Mouse (Mus musculus): ENCODE measurements around the gene Tnfrsf19. TPM values are rescaled to one million over a fixed set of nuclear protein-coding genes. Genes with fewer than 3 reads are reported as not detected.

The Tnfrsf19 gene
- total and polyA plus RNA-seq, 3 experiments, result 0.44 TPM; not detected in 2

- Histone ChIP-seq H3K9me3 (replicated peaks) (no peaks in the 10 kb centered on the region), H3K4me3 (ENCODE audit: low read depth, low read length) (no peak overlapping the region), H3K36me3 (replicated peaks) (no peaks in the 10 kb centered on the region), H3K27me3 (ENCODE audit: insufficient read depth, low read length) (peaks cover 20% of the 10 kb centered on the region), H3K4me1 (ENCODE audit: insufficient read depth, low read depth, low read length) (no peaks in the 10 kb centered on the region)
- TF ChIP-seq GATA2 (IDR thresholded peaks at IDR 0.05; ENCODE audit: borderline replicate concordance, low read depth, low read length) (no peak), CTCF (IDR thresholded peaks at IDR 0.05; ENCODE audit: low read depth, low read length) (no peak), POLR2AphosphoS5 (IDR thresholded peaks at IDR 0.05; ENCODE audit: insufficient replicate concordance, low read depth, low read length) (no peak), TAL1 (conservative IDR thresholded peaks at IDR 0.05; ENCODE audit: low read depth, low read length) (no peak), GATA1 (IDR thresholded peaks at IDR 0.05; ENCODE audit: borderline replicate concordance, low read length) (no peak)
- DNase-seq (ENCODE audit: low spot score) (no peak), ATAC-seq (ENCODE audit: extremely low read depth, insufficient number of reproducible peaks, low FRiP score, poor library complexity, severe bottlenecking) (no peak)
Observed at GRCm38 (mm10) chr14:61014544-61014943, 31.7 kb downstream of the Tnfrsf19 start.

- peaks cover 18% of the 10 kb centered on the region for H3K27me3 ChIP-seq (ENCODE audit: insufficient read depth, low read length)
- no peaks in the 10 kb centered on the region for H3K36me3 ChIP-seq (replicated peaks)
- no peaks in the 10 kb centered on the region for H3K4me1 ChIP-seq (ENCODE audit: insufficient read depth, low read depth, low read length)
- no peak overlapping the region for H3K4me3 ChIP-seq (ENCODE audit: low read depth, low read length)
- DNase-seq (ENCODE audit: low spot score), result no peak
- H3K9me3 ChIP-seq (replicated peaks), result no peaks in the 10 kb centered on the region
- no peak for ATAC-seq (ENCODE audit: extremely low read depth, insufficient number of reproducible peaks, low FRiP score, poor library complexity, severe bottlenecking)
- no peak for TF ChIP-seq CTCF (IDR thresholded peaks at IDR 0.05; ENCODE audit: low read depth, low read length)
- no peak for TF ChIP-seq TAL1 (conservative IDR thresholded peaks at IDR 0.05; ENCODE audit: low read depth, low read length)
- no peak for TF ChIP-seq GATA1 (IDR thresholded peaks at IDR 0.05; ENCODE audit: borderline replicate concordance, low read length)
Observed at GRCm38 (mm10) chr14:61012397-61012931, 33.8 kb downstream of the Tnfrsf19 start.

- TF ChIP-seq CTCF (IDR thresholded peaks at IDR 0.05; ENCODE audit: low read depth, low read length) (no peak), GATA2 (IDR thresholded peaks at IDR 0.05; ENCODE audit: borderline replicate concordance, low read depth, low read length) (no peak), GATA1 (IDR thresholded peaks at IDR 0.05; ENCODE audit: borderline replicate concordance, low read length) (no peak), TAL1 (conservative IDR thresholded peaks at IDR 0.05; ENCODE audit: low read depth, low read length) (no peak), POLR2AphosphoS5 (IDR thresholded peaks at IDR 0.05; ENCODE audit: insufficient replicate concordance, low read depth, low read length) (no peak)
- Histone ChIP-seq H3K27me3 (ENCODE audit: insufficient read depth, low read length) (peaks cover 11% of the 10 kb centered on the region), H3K36me3 (replicated peaks) (no peaks in the 10 kb centered on the region), H3K4me1 (ENCODE audit: insufficient read depth, low read depth, low read length) (no peaks in the 10 kb centered on the region), H3K9me3 (replicated peaks) (no peaks in the 10 kb centered on the region), H3K4me3 (ENCODE audit: low read depth, low read length) (no peak overlapping the region)
- DNase-seq (ENCODE audit: low spot score) (no peak), ATAC-seq (ENCODE audit: extremely low read depth, insufficient number of reproducible peaks, low FRiP score, poor library complexity, severe bottlenecking) (no peak)
Observed at GRCm38 (mm10) chr14:61011621-61012174, 34.6 kb downstream of the Tnfrsf19 start.

- H3K36me3 ChIP-seq (replicated peaks), result no peaks in the 10 kb centered on the region
- TF ChIP-seq TAL1 (conservative IDR thresholded peaks at IDR 0.05; ENCODE audit: low read depth, low read length) (no peak), GATA1 (IDR thresholded peaks at IDR 0.05; ENCODE audit: borderline replicate concordance, low read length) (no peak), CTCF (IDR thresholded peaks at IDR 0.05; ENCODE audit: low read depth, low read length) (no peak), POLR2AphosphoS5 (IDR thresholded peaks at IDR 0.05; ENCODE audit: insufficient replicate concordance, low read depth, low read length) (no peak), GATA2 (IDR thresholded peaks at IDR 0.05; ENCODE audit: borderline replicate concordance, low read depth, low read length) (no peak)
Observed at GRCm38 (mm10) chr14:61005127-61005837, 41.0 kb downstream of the Tnfrsf19 start.

GRCm38 (mm10) chr14:61003676-61004075 lies 42.6 kb downstream of the Tnfrsf19 start:
- Histone ChIP-seq H3K27me3 (ENCODE audit: insufficient read depth, low read length) (no peaks in the 10 kb centered on the region; the same call in 1 of the 2 replicates), H3K4me3 (ENCODE audit: low read depth, low read length) (no peak overlapping the region), H3K36me3 (replicated peaks) (no peaks in the 10 kb centered on the region), H3K9me3 (replicated peaks) (no peaks in the 10 kb centered on the region), H3K4me1 (ENCODE audit: insufficient read depth, low read depth, low read length) (no peaks in the 10 kb centered on the region)
- DNase-seq (ENCODE audit: low spot score) (no peak), ATAC-seq (ENCODE audit: extremely low read depth, insufficient number of reproducible peaks, low FRiP score, poor library complexity, severe bottlenecking) (no peak)
- TF ChIP-seq TAL1 (conservative IDR thresholded peaks at IDR 0.05; ENCODE audit: low read depth, low read length) (no peak), CTCF (IDR thresholded peaks at IDR 0.05; ENCODE audit: low read depth, low read length) (no peak), GATA2 (IDR thresholded peaks at IDR 0.05; ENCODE audit: borderline replicate concordance, low read depth, low read length) (no peak), POLR2AphosphoS5 (IDR thresholded peaks at IDR 0.05; ENCODE audit: insufficient replicate concordance, low read depth, low read length) (no peak), GATA1 (IDR thresholded peaks at IDR 0.05; ENCODE audit: borderline replicate concordance, low read length) (no peak)

More at GRCm38 (mm10) chr14:61005127-61005837, 41.0 kb downstream of the Tnfrsf19 start:
- DNase-seq (ENCODE audit: low spot score) (no peak), ATAC-seq (ENCODE audit: extremely low read depth, insufficient number of reproducible peaks, low FRiP score, poor library complexity, severe bottlenecking) (no peak)
- no peaks in the 10 kb centered on the region for H3K4me1 ChIP-seq (ENCODE audit: insufficient read depth, low read depth, low read length)
- H3K9me3 ChIP-seq (replicated peaks), result no peaks in the 10 kb centered on the region
- H3K4me3 ChIP-seq (ENCODE audit: low read depth, low read length), result no peak overlapping the region
- no peaks in the 10 kb centered on the region; the same call in 1 of the 2 replicates for H3K27me3 ChIP-seq (ENCODE audit: insufficient read depth, low read length)

GRCm38 (mm10) chr14:61000072-61000471 lies 46.2 kb downstream of the Tnfrsf19 start:
- TF ChIP-seq POLR2AphosphoS5 (IDR thresholded peaks at IDR 0.05; ENCODE audit: insufficient replicate concordance, low read depth, low read length), result no peak
- TF ChIP-seq CTCF (IDR thresholded peaks at IDR 0.05; ENCODE audit: low read depth, low read length), result no peak
- TF ChIP-seq GATA2 (IDR thresholded peaks at IDR 0.05; ENCODE audit: borderline replicate concordance, low read depth, low read length), result no peak
- TF ChIP-seq GATA1 (IDR thresholded peaks at IDR 0.05; ENCODE audit: borderline replicate concordance, low read length), result no peak
- TF ChIP-seq TAL1 (conservative IDR thresholded peaks at IDR 0.05; ENCODE audit: low read depth, low read length), result no peak
- Histone ChIP-seq H3K36me3 (replicated peaks) (no peaks in the 10 kb centered on the region), H3K9me3 (replicated peaks) (no peaks in the 10 kb centered on the region), H3K4me3 (ENCODE audit: low read depth, low read length) (no peak overlapping the region), H3K4me1 (ENCODE audit: insufficient read depth, low read depth, low read length) (no peaks in the 10 kb centered on the region), H3K27me3 (ENCODE audit: insufficient read depth, low read length) (peaks cover 2% of the 10 kb centered on the region; the same call in 1 of the 2 replicates)
- no peak for DNase-seq (ENCODE audit: low spot score)
- ATAC-seq (ENCODE audit: extremely low read depth, insufficient number of reproducible peaks, low FRiP score, poor library complexity, severe bottlenecking), result no peak

All from G1E (cell line).